Mouse (Mus musculus): ENCODE results near the gene Ifitm2.
"Not testable (repeated sequence)": the region's sequence is repeated elsewhere in the genome, so short reads cannot be mapped to it uniquely, and the experiment has no call there.

Ifitm2 gene
- long read RNA-seq, experiment 1, transcript Ifitm2-201 (2 exons, 655 nt) = major isoform, 672 of 685 reads
- long read RNA-seq, experiment 1, partial matches to known transcripts = 7 of 685 reads
- long read RNA-seq, experiment 1, other reads (novel, unspliced or antisense) = 6 of 685 reads
- long read RNA-seq, experiment 2, transcript Ifitm2-201 (2 exons, 655 nt) = major isoform, 936 of 955 reads
- long read RNA-seq, experiment 2, partial matches to known transcripts = 9 of 955 reads
- long read RNA-seq, experiment 2, other reads (novel, unspliced or antisense) = 10 of 955 reads

GRCm38 (mm10) chr7:140955758-140956555 lies at the start of gene Ifitm2, which contains the start of gene Gm45717:
Gene Ifitm2, minus strand, starts transcription at chr7:140955987.
Gene Gm45717, minus strand, starts transcription at chr7:140955937.
- intact Hi-C loops (cut with DNase I) = loop anchor here (5.0 kb wide), 1 partner anchor 51 kb away; no protein-coding TSS in a partner anchor

GRCm38 (mm10) chr7:141003248-141004010 lies 47.6 kb upstream of the Ifitm2 start:
- intact Hi-C loops (cut with DNase I) = no loop called here

- intact Hi-C loops (cut with DNase I) = no loop called here
These were observed 45.3 kb upstream of the Ifitm2 start for GRCm38 (mm10) chr7:141000881-141001708.

- intact Hi-C loops (cut with DNase I) = no loop called here
These were observed 43.3 kb upstream of the Ifitm2 start for GRCm38 (mm10) chr7:140998853-140999700.

- intact Hi-C loops (cut with DNase I) = no loop called here
These were observed 42.0 kb upstream of the Ifitm2 start for GRCm38 (mm10) chr7:140997817-140998216.

- intact Hi-C loops (cut with DNase I) = no loop called here
These were observed 35.4 kb upstream of the Ifitm2 start for GRCm38 (mm10) chr7:140991117-140991689.

- intact Hi-C loops (cut with DNase I) = no loop called here
These were observed 34.8 kb upstream of the Ifitm2 start for GRCm38 (mm10) chr7:140990622-140991021.

- intact Hi-C loops (cut with DNase I) = no loop called here
These were observed 34.4 kb upstream of the Ifitm2 start for GRCm38 (mm10) chr7:140990185-140990584.

- intact Hi-C loops (cut with DNase I) = no loop called here
These were observed 33.2 kb upstream of the Ifitm2 start for GRCm38 (mm10) chr7:140989022-140989421.

- intact Hi-C loops (cut with DNase I) = no loop called here
These were observed 31.7 kb upstream of the Ifitm2 start for GRCm38 (mm10) chr7:140987182-140988138.

- intact Hi-C loops (cut with DNase I) = no loop called here
These were observed 27.2 kb upstream of the Ifitm2 start for GRCm38 (mm10) chr7:140982971-140983370.

- intact Hi-C loops (cut with DNase I) = no loop called here
These were observed 25.9 kb upstream of the Ifitm2 start for GRCm38 (mm10) chr7:140981704-140982103.

GRCm38 (mm10) chr7:140976720-140977119 lies 20.9 kb upstream of the Ifitm2 start:
- intact Hi-C loops (cut with DNase I) = not testable (repeated sequence)

- intact Hi-C loops (cut with DNase I) = no loop called here
These were observed 19.7 kb upstream of the Ifitm2 start for GRCm38 (mm10) chr7:140975465-140975864.

GRCm38 (mm10) chr7:140974940-140975339 lies 19.2 kb upstream of the Ifitm2 start:
- intact Hi-C loops (cut with DNase I) = loop anchor here (5.0 kb wide), 1 partner anchor 32 kb away; no protein-coding TSS in a partner anchor

- intact Hi-C loops (cut with DNase I) = loop anchor here (5.0 kb wide), 1 partner anchor 34 kb away; no protein-coding TSS in a partner anchor
These were observed 17.8 kb upstream of the Ifitm2 start for GRCm38 (mm10) chr7:140973396-140974165.

- intact Hi-C loops (cut with DNase I) = loop anchor here (5.0 kb wide), 1 partner anchor 36 kb away; no protein-coding TSS in a partner anchor
These were observed 15.8 kb upstream of the Ifitm2 start for GRCm38 (mm10) chr7:140971479-140972171.

Measured in adrenal gland (tissue).